Mouse (Mus musculus) thymus, postnatal 25 days (tissue): ENCODE data around the gene 2700097O09Rik.
A peak's percentile ranks its signal among the peaks of the same experiment; 100 is the strongest.
"Not testable (repeated sequence)": the region's sequence is repeated elsewhere in the genome, so short reads cannot be mapped to it uniquely, and the experiment has no call there.

Experiments
- DNase-seq: peaks from one replicate; pipeline ENCODE4 v3.0.0; 2022

2700097O09Rik gene

GRCm38 (mm10) chr12:55079726-55080600 is at the start of gene 2700097O09Rik, which contains the start of gene Srp54a:
TSS of gene 2700097O09Rik (minus strand) at chr12:55080110.
TSS of gene Srp54a (plus strand) at chr12:55080262.
- peak; percentile 93 for DNase-seq

GRCm38 (mm10) chr12:55124731-55125130 is 44.8 kb upstream of the 2700097O09Rik start:
- not testable (repeated sequence) for DNase-seq

GRCm38 (mm10) chr12:55124242-55124641 is 44.3 kb upstream of the 2700097O09Rik start, which contains the start of gene Fam177a:
TSS of gene Fam177a (plus strand) at chr12:55124469.
- not testable (repeated sequence) for DNase-seq

- DNase-seq = not testable (repeated sequence)
Measured at GRCm38 (mm10) chr12:55112616-55113015, 32.7 kb upstream of the 2700097O09Rik start.

GRCm38 (mm10) chr12:55092127-55092526 is 12.2 kb upstream of the 2700097O09Rik start:
- DNase-seq = not testable (repeated sequence)

GRCm38 (mm10) chr12:55080601-55080942 is 662 bp upstream of the 2700097O09Rik start:
- DNase-seq = not testable (repeated sequence)

- DNase-seq = not testable (repeated sequence)
Measured at GRCm38 (mm10) chr12:55078706-55079105, 1.2 kb downstream of the 2700097O09Rik start.

GRCm38 (mm10) chr12:55075296-55075695 is 4.6 kb downstream of the 2700097O09Rik start:
- DNase-seq = no peak

GRCm38 (mm10) chr12:55073686-55074085 is 6.2 kb downstream of the 2700097O09Rik start:
- no peak for DNase-seq

GRCm38 (mm10) chr12:55072495-55072894 is 7.4 kb downstream of the 2700097O09Rik start:
- no peak for DNase-seq

GRCm38 (mm10) chr12:55062141-55062540 is 17.8 kb downstream of the 2700097O09Rik start:
- DNase-seq = no peak

GRCm38 (mm10) chr12:55061006-55061405 is 18.9 kb downstream of the 2700097O09Rik start:
- DNase-seq = no peak

GRCm38 (mm10) chr12:55060212-55060898 is 19.6 kb downstream of the 2700097O09Rik start:
- DNase-seq = no peak

GRCm38 (mm10) chr12:55059812-55060211 is 20.1 kb downstream of the 2700097O09Rik start:
- no peak for DNase-seq

GRCm38 (mm10) chr12:55058865-55059615 is 20.9 kb downstream of the 2700097O09Rik start:
- no peak for DNase-seq

- no peak for DNase-seq
Measured at GRCm38 (mm10) chr12:55056703-55057102, 23.2 kb downstream of the 2700097O09Rik start.

- DNase-seq = no peak
Measured at GRCm38 (mm10) chr12:55054551-55055241, 25.2 kb downstream of the 2700097O09Rik start.

- DNase-seq = no peak
Measured at GRCm38 (mm10) chr12:55053267-55053666, 26.6 kb downstream of the 2700097O09Rik start.

- DNase-seq = no peak
Measured at GRCm38 (mm10) chr12:55051210-55052173, 28.4 kb downstream of the 2700097O09Rik start.

GRCm38 (mm10) chr12:55049731-55050353 is 30.1 kb downstream of the 2700097O09Rik start:
- peak; percentile 2 for DNase-seq

- DNase-seq = no peak
Measured at GRCm38 (mm10) chr12:55041011-55041410, 38.9 kb downstream of the 2700097O09Rik start.
